12 mouse cellular contexts compared by ENCODE assay signal in the genomic region with DNA sequence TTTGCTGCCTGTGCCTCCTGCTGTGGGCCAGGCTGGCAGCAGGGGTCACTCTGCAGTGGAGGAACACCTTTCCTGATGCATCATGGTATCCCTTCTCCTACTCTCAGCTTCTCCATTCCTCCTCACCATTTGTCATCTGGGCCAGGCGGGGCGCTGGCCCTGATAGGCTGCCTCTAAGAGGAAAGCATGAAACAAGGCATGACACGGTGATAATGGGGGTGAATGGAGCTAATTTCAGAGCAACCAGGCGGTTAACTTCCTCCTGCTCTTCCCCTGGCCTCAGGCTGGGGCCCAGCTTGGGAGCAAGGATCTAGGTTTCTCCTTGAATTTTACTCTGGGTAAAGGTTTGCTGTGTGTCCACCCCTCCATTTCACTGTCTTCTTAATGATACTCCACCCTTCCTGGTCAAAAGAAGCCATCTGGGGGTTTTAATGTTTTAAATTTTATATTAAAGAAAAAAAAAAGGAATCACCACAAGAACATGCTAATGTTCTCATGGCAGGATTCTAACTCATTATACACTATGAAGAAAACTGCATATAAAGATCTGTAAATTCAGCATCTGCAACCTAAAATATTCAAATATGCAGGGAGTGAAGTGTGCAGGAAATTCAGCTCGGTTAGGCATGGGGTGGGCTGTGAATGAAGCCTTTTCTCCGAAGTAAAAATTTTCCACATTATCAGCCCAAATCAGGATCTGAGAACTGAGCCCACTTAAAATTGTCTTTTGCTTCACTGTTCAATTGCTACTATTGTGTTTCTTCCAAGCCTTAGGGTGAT.
DNase-seq lines count a peak whose midpoint lies in the region; ATAC-seq and TF ChIP-seq lines count a peak whose summit lies in the region.
"Had no signal": no experiment of that assay in that cellular context is flagged by ENCODE, and none has a peak within 500 bp of the region (broad histone marks: within the 10 kb centered on the region; RNA-seq: fewer than 3 reads in every experiment).

No protein-coding gene starts in this region.

- 48% methylated on average over 6 of the region's 6 CpGs for WGBS in forebrain, embryonic 14.5 days
- WGBS in forebrain, embryonic 10.5 days = 49% methylated on average over 6 of the region's 6 CpGs
- 30% methylated on average over 6 of the region's 6 CpGs for WGBS in hindbrain, embryonic 12.5 days
- 43% methylated on average over 6 of the region's 6 CpGs for WGBS in midbrain, postnatal 0 days

- no peak for DNase-seq in forebrain, embryonic 14.5 days (ENCODE audit: low spot score)
- DNase-seq in forebrain, embryonic 10.5 days (ENCODE audit: extremely low spot score, low spot score) = no peak
- DNase-seq in embryo, embryonic 10 days (ENCODE audit: low spot score) = peak; percentile 59
- peak; percentile 57 for DNase-seq in midbrain, postnatal 0 days (ENCODE audit: low spot score)
- DNase-seq in heart, postnatal 36 days = no peak
- DNase-seq in thymus, postnatal 14 days = no peak
- no peak for DNase-seq in spleen, adult 12 weeks (ENCODE audit: low spot score)
- DNase-seq: heart, adult 18-20 months; thymus, adult 2 months had no signal

- peak; percentile 27; the same call in 1 of the 2 replicates for TF ChIP-seq CTCF in midbrain, postnatal 0 days (IDR thresholded peaks at IDR 0.05)

- peaks cover 13% of the 10 kb centered on the region for H3K4me1 ChIP-seq in forebrain, embryonic 14.5 days (ENCODE audit: control insufficient read depth, insufficient read depth, low read length)
- peaks cover 6% of the 10 kb centered on the region for H3K4me1 ChIP-seq in forebrain, embryonic 10.5 days
- H3K4me1 ChIP-seq in hindbrain, embryonic 12.5 days = peaks cover 12% of the 10 kb centered on the region
- 0 out of 2 replicates have a peak, but pooled peaks cover 2% of the 10 kb centered on the region for H3K4me1 ChIP-seq in midbrain, postnatal 0 days (ENCODE audit: insufficient read depth, low read length)

- H3K27ac ChIP-seq in forebrain, embryonic 14.5 days (ENCODE audit: low read depth, low read length) = peak overlapping the region; percentile 33; the same call in 1 of the 2 replicates
- no peak overlapping the region for H3K27ac ChIP-seq in forebrain, embryonic 10.5 days
- H3K27ac ChIP-seq in hindbrain, embryonic 12.5 days = peak overlapping the region; percentile 41; the same call in 1 of the 2 replicates
- no peak overlapping the region for H3K27ac ChIP-seq in midbrain, postnatal 0 days (ENCODE audit: low read depth, low read length)

- no peak overlapping the region for H3K4me3 ChIP-seq in forebrain, embryonic 14.5 days (ENCODE audit: low read depth, low read length)
- no peak overlapping the region for H3K4me3 ChIP-seq in forebrain, embryonic 10.5 days
- no peak overlapping the region for H3K4me3 ChIP-seq in hindbrain, embryonic 12.5 days
- H3K4me3 ChIP-seq in midbrain, postnatal 0 days (ENCODE audit: low read depth, low read length) = no peak overlapping the region

- H3K9ac ChIP-seq in forebrain, embryonic 14.5 days (ENCODE audit: low read length) = no peak overlapping the region
- H3K9ac ChIP-seq in hindbrain, embryonic 12.5 days = no peak overlapping the region
- no peak overlapping the region for H3K9ac ChIP-seq in midbrain, postnatal 0 days (replicated peaks; ENCODE audit: low read length, poor library complexity, severe bottlenecking)

- H3K36me3 ChIP-seq in forebrain, embryonic 14.5 days (ENCODE audit: control insufficient read depth, insufficient read depth, low read length) = no peaks in the 10 kb centered on the region
- H3K36me3 ChIP-seq in forebrain, embryonic 10.5 days (replicated peaks) = no peaks in the 10 kb centered on the region
- no peaks in the 10 kb centered on the region for H3K36me3 ChIP-seq in hindbrain, embryonic 12.5 days
- no peaks in the 10 kb centered on the region for H3K36me3 ChIP-seq in midbrain, postnatal 0 days (ENCODE audit: insufficient read depth, low read length)
- H3K36me3 ChIP-seq: G1E had no signal

- H3K9me3 ChIP-seq in forebrain, embryonic 14.5 days (replicated peaks; ENCODE audit: control insufficient read depth, low read length) = no peaks in the 10 kb centered on the region
- H3K9me3 ChIP-seq in forebrain, embryonic 10.5 days = no peaks in the 10 kb centered on the region
- no peaks in the 10 kb centered on the region for H3K9me3 ChIP-seq in hindbrain, embryonic 12.5 days (replicated peaks)
- H3K9me3 ChIP-seq in midbrain, postnatal 0 days (ENCODE audit: low read length) = no peaks in the 10 kb centered on the region
- H3K9me3 ChIP-seq: G1E had no signal

- H3K4me2 ChIP-seq in forebrain, embryonic 14.5 days (ENCODE audit: low read length) = no peak overlapping the region
- H3K4me2 ChIP-seq in hindbrain, embryonic 12.5 days (replicated peaks) = no peak overlapping the region
- no peak overlapping the region for H3K4me2 ChIP-seq in midbrain, postnatal 0 days (ENCODE audit: low read depth, low read length, poor library complexity, severe bottlenecking)

- H3K27me3 ChIP-seq in forebrain, embryonic 14.5 days (replicated peaks; ENCODE audit: control insufficient read depth, insufficient read depth, low read length) = no peaks in the 10 kb centered on the region
- H3K27me3 ChIP-seq in forebrain, embryonic 10.5 days (ENCODE audit: poor library complexity, severe bottlenecking) = no peaks in the 10 kb centered on the region
- H3K27me3 ChIP-seq in hindbrain, embryonic 12.5 days = no peaks in the 10 kb centered on the region
- H3K27me3 ChIP-seq in midbrain, postnatal 0 days (ENCODE audit: insufficient read depth, low read length) = no peaks in the 10 kb centered on the region

- intact Hi-C loops in heart, postnatal 36 days (cut with DNase I) = no loop called here

- ATAC-seq in forebrain, embryonic 14.5 days = no peak
- ATAC-seq in hindbrain, embryonic 12.5 days (ENCODE audit: low FRiP score) = peak; percentile 84
- no peak; the same call in 1 of the 2 replicates for ATAC-seq in midbrain, postnatal 0 days (ENCODE audit: low FRiP score)
- ATAC-seq: lung, postnatal 0 days had no signal

Comparison
In these comparisons a context has a peak if more than half of its experiments do, and no peak if none do; other contexts are left out.
1. H3K27ac ChIP-seq: peak in forebrain, embryonic 14.5 days (single experiment) and hindbrain, embryonic 12.5 days (single experiment); none in forebrain, embryonic 10.5 days (single experiment) and midbrain, postnatal 0 days (single experiment).
2. DNase-seq: peak in embryo, embryonic 10 days (single experiment) and midbrain, postnatal 0 days (single experiment); none in forebrain, embryonic 14.5 days (single experiment), forebrain, embryonic 10.5 days (single experiment), heart, postnatal 36 days (0 of 2), thymus, postnatal 14 days (single experiment) and spleen, adult 12 weeks (single experiment).